Mouse (Mus musculus): ENCODE data around the gene Sprr2a1. TPM values are rescaled to one million over a fixed set of nuclear protein-coding genes. Genes with fewer than 3 reads are reported as not detected.

Gene Sprr2a1
- total RNA-seq, 2 experiments from 2014 or later: not detected

Other genes starting within 250 kb of the Sprr2a1 start
- gene Pglyrp3, start 201.2 kb upstream of the Sprr2a1 start, total RNA-seq (2014; fragmentation: Nextera tagmentation): not detected in 2 replicates
- not detected in 2 replicates for gene Pglyrp3, start 201.2 kb upstream of the Sprr2a1 start, total RNA-seq (2017)
- not detected in 2 replicates for gene Lor, start 132.7 kb upstream of the Sprr2a1 start, total RNA-seq (2014; fragmentation: Nextera tagmentation)
- gene Lor, start 132.7 kb upstream of the Sprr2a1 start, total RNA-seq (2017): not detected in 2 replicates
- gene Prr9, start 91.9 kb upstream of the Sprr2a1 start, total RNA-seq (2014; fragmentation: Nextera tagmentation): not detected in 2 replicates
- not detected in 2 replicates for gene Prr9, start 91.9 kb upstream of the Sprr2a1 start, total RNA-seq (2017)
- gene Lelp1, start 73.1 kb upstream of the Sprr2a1 start, total RNA-seq (2014; fragmentation: Nextera tagmentation): not detected in 2 replicates
- not detected in 2 replicates for gene Lelp1, start 73.1 kb upstream of the Sprr2a1 start, total RNA-seq (2017)
- gene Sprr2a2, start 121 bp downstream of the Sprr2a1 start, total RNA-seq (2014; fragmentation: Nextera tagmentation): not detected in 2 replicates
- gene Sprr2a2, start 121 bp downstream of the Sprr2a1 start, total RNA-seq (2017): not detected in 2 replicates
- gene Sprr2a3, start 69.6 kb downstream of the Sprr2a1 start, total RNA-seq (2014; fragmentation: Nextera tagmentation): not detected in 2 replicates
- gene Sprr2a3, start 69.6 kb downstream of the Sprr2a1 start, total RNA-seq (2017): not detected in 2 replicates
- not detected in 2 replicates for gene Sprr2b, start 100.8 kb downstream of the Sprr2a1 start, total RNA-seq (2014; fragmentation: Nextera tagmentation)
- gene Sprr2b, start 100.8 kb downstream of the Sprr2a1 start, total RNA-seq (2017): not detected in 2 replicates
- not detected in 2 replicates for gene Sprr2d, start 123.3 kb downstream of the Sprr2a1 start, total RNA-seq (2014; fragmentation: Nextera tagmentation)
- not detected in 2 replicates for gene Sprr2d, start 123.3 kb downstream of the Sprr2a1 start, total RNA-seq (2017)
- gene Sprr2e, start 136.3 kb downstream of the Sprr2a1 start, total RNA-seq (2014; fragmentation: Nextera tagmentation): not detected in 2 replicates
- not detected in 2 replicates for gene Sprr2e, start 136.3 kb downstream of the Sprr2a1 start, total RNA-seq (2017)
- not detected in 2 replicates for gene Sprr2f, start 149.4 kb downstream of the Sprr2a1 start, total RNA-seq (2014; fragmentation: Nextera tagmentation)
- gene Sprr2f, start 149.4 kb downstream of the Sprr2a1 start, total RNA-seq (2017): not detected in 2 replicates
- not detected in 2 replicates for gene Sprr2h, start 169.9 kb downstream of the Sprr2a1 start, total RNA-seq (2014; fragmentation: Nextera tagmentation)
- not detected in 2 replicates for gene Sprr2h, start 169.9 kb downstream of the Sprr2a1 start, total RNA-seq (2017)
- gene Sprr2i, start 192.2 kb downstream of the Sprr2a1 start, total RNA-seq (2014; fragmentation: Nextera tagmentation): not detected in 2 replicates
- not detected in 2 replicates for gene Sprr2i, start 192.2 kb downstream of the Sprr2a1 start, total RNA-seq (2017)
- not detected in 2 replicates for gene Sprr2j-ps, start 202.3 kb downstream of the Sprr2a1 start, total RNA-seq (2014; fragmentation: Nextera tagmentation)
- not detected in 2 replicates for gene Sprr2j-ps, start 202.3 kb downstream of the Sprr2a1 start, total RNA-seq (2017)
- 4.8 and 16.6 TPM in 2 replicates for gene Gm9774, start 213.6 kb downstream of the Sprr2a1 start, total RNA-seq (2014; fragmentation: Nextera tagmentation)
- gene Gm9774, start 213.6 kb downstream of the Sprr2a1 start, total RNA-seq (2017): 1.1 and 3.6 TPM in 2 replicates
- not detected in 2 replicates for gene Sprr2k, start 216.8 kb downstream of the Sprr2a1 start, total RNA-seq (2014; fragmentation: Nextera tagmentation)
- gene Sprr2k, start 216.8 kb downstream of the Sprr2a1 start, total RNA-seq (2017): not detected in 2 replicates
- not detected in 2 replicates for gene Sprr1b, start 223.0 kb downstream of the Sprr2a1 start, total RNA-seq (2014; fragmentation: Nextera tagmentation)
- gene Sprr1b, start 223.0 kb downstream of the Sprr2a1 start, total RNA-seq (2017): not detected in 2 replicates
- gene Sprr3, start 242.9 kb downstream of the Sprr2a1 start, total RNA-seq (2014; fragmentation: Nextera tagmentation): not detected in 2 replicates
- not detected in 2 replicates for gene Sprr3, start 242.9 kb downstream of the Sprr2a1 start, total RNA-seq (2017)